Mouse (Mus musculus) midbrain, embryonic 12.5 days (tissue): ENCODE data around the gene Fam83e. TPM values are rescaled to one million over a fixed set of nuclear protein-coding genes. Genes with fewer than 3 reads are reported as not detected.
A peak's percentile ranks its signal among the peaks of the same experiment; 100 is the strongest.

Experiments used
- ATAC-seq: fragments of 200-750 bp; cut with Nextera tagmentation; 2 replicates; pipeline ENCODE4 v1.8.0; 2017; ENCODE audit warnings: low read depth, moderate TSS enrichment, moderate library complexity; ENCODE audit not compliant: low FRiP score
- H3K27ac ChIP-seq: fragments of 300-500 bp; sonication (generic); replicated peaks from 2 replicates; pipeline ENCODE4 v1.5.1; 2016; ENCODE audit warnings: mild to moderate bottlenecking
- H3K27me3 ChIP-seq: fragments of 300-500 bp; sonication (generic); 2 replicates; pipeline ENCODE4 v1.6.1; 2016; ENCODE audit warnings: mild to moderate bottlenecking
- H3K36me3 ChIP-seq: fragments of 300-500 bp; sonication (generic); 2 replicates; pipeline ENCODE4 v1.6.1; 2016
- H3K4me1 ChIP-seq: fragments of 300-500 bp; sonication (generic); 2 replicates; pipeline ENCODE4 v1.6.1; 2016
- H3K4me2 ChIP-seq: fragments of 300-500 bp; sonication (generic); replicated peaks from 2 replicates; pipeline ENCODE4 v1.6.1; 2016; ENCODE audit warnings: mild to moderate bottlenecking, moderate library complexity
- H3K4me3 ChIP-seq: fragments of 300-500 bp; sonication (generic); 2 replicates; pipeline ENCODE4 v1.5.1; 2016; ENCODE audit warnings: mild to moderate bottlenecking
- H3K9ac ChIP-seq: fragments of 300-500 bp; sonication (generic); replicated peaks from 2 replicates; pipeline ENCODE4 v1.6.1; 2016; ENCODE audit warnings: mild to moderate bottlenecking, moderate library complexity
- H3K9me3 ChIP-seq: fragments of 300-500 bp; sonication (generic); 2 replicates; pipeline ENCODE4 v1.6.1; 2016; ENCODE audit warnings: mild to moderate bottlenecking
- WGBS: fragments of 180-500 bp; shearing (Covaris S2); methylation state at CpG from one replicate; pipeline ENCODE4 v1.1.7; 2016; 5-methylcytosine and 5-hydroxymethylcytosine counted together
- polyA plus RNA-seq: library from polyadenylated mRNA; unstranded; fragments of >200 nt; fragmentation: Nextera tagmentation; extraction: Ambion mirVana; gene quantifications from 2 replicates; pipeline ENCODE4 v1.2.1, GENCODE M21; 2016

Fam83e gene
- polyA plus RNA-seq, 1 experiment from 2014 or later: 1.6 TPM

GRCm38 (mm10) chr7:45710477-45711191 lies 10.4 kb upstream of the Fam83e start:
- H3K4me3 ChIP-seq: no peak overlapping the region
- peak overlapping the region; percentile 80 for H3K27ac ChIP-seq
- no peak overlapping the region for H3K4me2 ChIP-seq
- no peaks in the 10 kb centered on the region for H3K9me3 ChIP-seq
- H3K27me3 ChIP-seq: peaks cover 8% of the 10 kb centered on the region; the same call in 1 of the 2 replicates
- peaks cover 39% of the 10 kb centered on the region for H3K36me3 ChIP-seq
- no peak overlapping the region for H3K9ac ChIP-seq
- peaks cover 67% of the 10 kb centered on the region for H3K4me1 ChIP-seq
- ATAC-seq: no peak
- 93% methylated on average over 20 of the region's 20 CpGs for WGBS

GRCm38 (mm10) chr7:45711316-45712021 lies 9.5 kb upstream of the Fam83e start:
- H3K27me3 ChIP-seq: peaks cover 7% of the 10 kb centered on the region; the same call in 1 of the 2 replicates
- H3K4me3 ChIP-seq: no peak overlapping the region
- no peak overlapping the region for H3K27ac ChIP-seq
- WGBS: 92% methylated on average over 24 of the region's 24 CpGs
- H3K9ac ChIP-seq: no peak overlapping the region
- ATAC-seq: no peak
- H3K36me3 ChIP-seq: peaks cover 39% of the 10 kb centered on the region
- H3K9me3 ChIP-seq: no peaks in the 10 kb centered on the region
- no peak overlapping the region for H3K4me2 ChIP-seq
- H3K4me1 ChIP-seq: peaks cover 67% of the 10 kb centered on the region

- whole genome bisulfite sequencing: 89% methylated on average over 21 of the region's 21 CpGs
- no peak overlapping the region for H3K4me3 ChIP-seq
- H3K4me2 ChIP-seq: no peak overlapping the region
- H3K27ac ChIP-seq: no peak overlapping the region
- H3K36me3 ChIP-seq: peaks cover 39% of the 10 kb centered on the region
- 0 out of 2 replicates have a peak overlapping the region, but pooled peaks have one; percentile 20 for H3K9ac ChIP-seq
- ATAC-seq: no peak
- H3K4me1 ChIP-seq: peaks cover 67% of the 10 kb centered on the region
- H3K27me3 ChIP-seq: peaks cover 3% of the 10 kb centered on the region; the same call in 1 of the 2 replicates
- H3K9me3 ChIP-seq: no peaks in the 10 kb centered on the region
Observed at GRCm38 (mm10) chr7:45712022-45712757, 8.8 kb upstream of the Fam83e start.

GRCm38 (mm10) chr7:45713396-45713795 lies 7.6 kb upstream of the Fam83e start:
- H3K4me2 ChIP-seq: no peak overlapping the region
- H3K4me3 ChIP-seq: no peak overlapping the region
- ATAC-seq: no peak
- no peak overlapping the region for H3K27ac ChIP-seq
- H3K27me3 ChIP-seq: no peaks in the 10 kb centered on the region
- H3K9ac ChIP-seq: no peak overlapping the region
- H3K4me1 ChIP-seq: peaks cover 55% of the 10 kb centered on the region
- H3K9me3 ChIP-seq: no peaks in the 10 kb centered on the region
- WGBS: 93% methylated on average over 16 of the region's 16 CpGs
- peaks cover 39% of the 10 kb centered on the region for H3K36me3 ChIP-seq

GRCm38 (mm10) chr7:45713881-45714520 lies 7.0 kb upstream of the Fam83e start:
- WGBS: 86% methylated on average over 6 of the region's 6 CpGs
- H3K4me3 ChIP-seq: peak overlapping the region; percentile 76
- ATAC-seq: no peak
- no peaks in the 10 kb centered on the region for H3K9me3 ChIP-seq
- peaks cover 54% of the 10 kb centered on the region for H3K4me1 ChIP-seq
- no peak overlapping the region for H3K27ac ChIP-seq
- peak overlapping the region; percentile 81; the same call in 1 of the 2 replicates for H3K9ac ChIP-seq
- H3K4me2 ChIP-seq: peak overlapping the region; percentile 92
- no peaks in the 10 kb centered on the region for H3K27me3 ChIP-seq
- H3K36me3 ChIP-seq: peaks cover 39% of the 10 kb centered on the region

DNA sequence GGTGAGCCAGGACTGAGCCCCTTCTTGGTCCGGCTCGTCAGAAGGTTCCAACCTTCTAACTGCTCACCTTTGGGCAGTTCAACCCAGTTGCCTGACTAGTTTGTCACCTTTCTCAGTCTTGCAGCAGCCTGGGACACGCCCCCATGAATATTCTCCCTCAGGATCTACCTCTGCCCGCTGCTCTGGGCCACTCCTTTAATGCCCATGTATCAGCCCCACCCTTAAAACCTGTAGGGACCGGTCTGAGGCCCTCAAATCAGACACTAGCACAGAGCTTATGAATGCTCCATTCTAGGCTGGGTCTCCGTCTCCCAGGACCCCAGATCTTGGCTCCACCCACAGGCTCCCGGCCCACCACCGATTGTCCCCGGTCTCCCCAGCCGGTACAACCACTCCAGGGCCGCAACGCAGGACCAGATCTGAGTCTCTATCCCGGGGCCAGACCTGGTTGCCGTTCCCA lies 6.4 kb upstream of the Fam83e start:
- ATAC-seq: peak; percentile 62
- H3K36me3 ChIP-seq: peaks cover 45% of the 10 kb centered on the region
- H3K9ac ChIP-seq: peak overlapping the region; percentile 81
- H3K4me1 ChIP-seq: peaks cover 54% of the 10 kb centered on the region
- H3K4me2 ChIP-seq: peak overlapping the region; percentile 92
- no peaks in the 10 kb centered on the region for H3K9me3 ChIP-seq
- no peaks in the 10 kb centered on the region for H3K27me3 ChIP-seq
- peak overlapping the region; percentile 49 for H3K27ac ChIP-seq
- 11% methylated on average over 14 of the region's 14 CpGs for WGBS
- H3K4me3 ChIP-seq: peak overlapping the region; percentile 76

DNA sequence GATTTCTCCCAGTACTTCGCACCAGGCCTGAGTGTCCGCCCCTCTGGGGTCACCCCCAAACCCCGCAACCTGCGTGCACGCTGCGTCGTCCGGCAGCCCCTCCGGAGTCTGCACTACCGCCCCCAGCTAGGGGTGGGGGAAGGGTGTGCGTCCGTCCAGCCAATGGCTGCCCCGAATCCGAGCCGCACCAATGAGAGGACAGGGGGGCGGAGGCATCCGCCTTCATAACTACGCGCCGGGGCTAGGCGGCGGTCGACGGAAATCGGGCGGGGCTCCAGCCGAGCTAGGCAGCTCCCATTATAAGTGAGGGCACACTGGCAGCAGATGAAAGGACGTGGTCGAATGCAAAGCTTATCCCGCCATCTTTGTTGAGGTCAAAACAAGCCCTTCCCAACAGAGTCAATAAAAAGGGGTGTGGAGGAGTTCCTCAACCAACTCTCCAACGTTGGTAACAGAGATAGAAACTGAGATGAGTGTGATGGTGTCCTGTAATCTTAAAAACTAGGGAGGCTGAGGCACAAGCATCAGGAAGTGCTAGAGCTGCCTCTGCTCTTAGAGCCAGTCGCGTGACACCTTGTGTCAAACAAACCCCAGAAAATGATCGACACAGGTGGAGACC lies 5.8 kb upstream of the Fam83e start, which contains the start of gene Rpl18:
Gene Rpl18, plus strand, starts transcription at position 368 of the 619 bp plus-strand sequence.
- Histone ChIP-seq H3K27ac (peak within 1 kb of the TSS; percentile 68), H3K36me3 (peaks cover 46% of the 10 kb centered on the region), H3K4me2 (peak within 1 kb of the TSS; percentile 92), H3K4me3 (peak within 1 kb of the TSS; percentile 76), H3K9me3 (no peaks in the 10 kb centered on the region), H3K9ac (peak within 1 kb of the TSS; percentile 98), H3K4me1 (peaks cover 53% of the 10 kb centered on the region), H3K27me3 (no peaks in the 10 kb centered on the region)
- ATAC-seq: peak; percentile 90
- 7% methylated on average over 34 of the region's 34 CpGs for WGBS

DNA sequence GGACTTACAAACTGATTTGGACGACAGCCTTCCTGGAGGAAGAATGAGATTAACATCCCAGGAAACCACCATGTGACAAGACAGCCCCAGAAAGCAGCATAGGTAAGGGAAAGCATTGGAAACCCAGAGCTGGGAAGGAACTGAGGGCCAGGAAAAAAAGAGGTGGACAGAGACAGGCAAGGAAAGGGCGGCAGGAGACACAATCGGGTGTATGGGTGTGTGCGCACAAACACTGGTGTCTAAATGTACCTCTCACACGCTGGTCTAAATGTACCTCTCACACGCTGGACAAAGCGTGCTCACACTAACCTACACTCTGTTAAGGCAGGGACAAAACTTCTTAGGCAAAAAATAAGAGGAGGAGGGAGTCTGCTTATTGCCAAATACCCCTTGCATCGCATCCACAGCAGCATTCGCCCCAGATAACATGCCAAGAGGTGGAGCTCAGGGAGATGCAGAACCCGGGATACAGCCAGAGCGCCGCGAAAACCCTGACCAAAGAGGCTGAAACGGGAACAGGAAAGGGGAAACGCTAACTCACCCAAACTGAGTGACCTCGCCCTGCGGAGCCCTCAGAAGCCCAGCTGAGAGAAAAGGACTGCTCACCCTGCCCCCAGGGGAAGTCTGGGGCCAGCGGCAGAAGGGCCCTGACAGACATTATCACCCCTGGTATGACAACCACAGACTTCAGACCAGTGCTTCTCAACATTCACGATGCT lies 5.1 kb upstream of the Fam83e start:
- 85% methylated on average over 19 of the region's 19 CpGs for WGBS

GRCm38 (mm10) chr7:45716460-45716857 lies 4.6 kb upstream of the Fam83e start:
- no peak overlapping the region for H3K27ac ChIP-seq

More for the DNA sequence above, 5.1 kb upstream of the Fam83e start:
- no peak for ATAC-seq
- Histone ChIP-seq H3K4me3 (peak overlapping the region; percentile 76), H3K9me3 (no peaks in the 10 kb centered on the region), H3K27me3 (no peaks in the 10 kb centered on the region), H3K27ac (peak overlapping the region; percentile 68), H3K4me1 (peaks cover 48% of the 10 kb centered on the region), H3K9ac (peak overlapping the region; percentile 98), H3K36me3 (peaks cover 46% of the 10 kb centered on the region), H3K4me2 (peak overlapping the region; percentile 92)

GRCm38 (mm10) chr7:45716952-45717917 lies 3.8 kb upstream of the Fam83e start:
- peak overlapping the region; percentile 92 for H3K4me2 ChIP-seq
- H3K9me3 ChIP-seq: no peaks in the 10 kb centered on the region
- H3K27me3 ChIP-seq: no peaks in the 10 kb centered on the region
- H3K4me3 ChIP-seq: peak overlapping the region; percentile 91
- peak; percentile 16 for ATAC-seq
- peaks cover 46% of the 10 kb centered on the region for H3K4me1 ChIP-seq
- H3K9ac ChIP-seq: peak overlapping the region; percentile 98
- WGBS: 13% methylated on average over 31 of the region's 31 CpGs
- H3K27ac ChIP-seq: peak overlapping the region; percentile 89
- H3K36me3 ChIP-seq: peaks cover 46% of the 10 kb centered on the region

More at GRCm38 (mm10) chr7:45716460-45716857, 4.6 kb upstream of the Fam83e start:
- H3K27me3 ChIP-seq: no peaks in the 10 kb centered on the region
- WGBS: 87% methylated on average over 3 of the region's 3 CpGs
- peaks cover 46% of the 10 kb centered on the region for H3K36me3 ChIP-seq
- peak overlapping the region; percentile 92 for H3K4me2 ChIP-seq
- H3K9me3 ChIP-seq: no peaks in the 10 kb centered on the region
- H3K4me3 ChIP-seq: peak overlapping the region; percentile 91
- peak overlapping the region; percentile 98 for H3K9ac ChIP-seq
- H3K4me1 ChIP-seq: peaks cover 46% of the 10 kb centered on the region
- no peak for ATAC-seq
